Mouse (Mus musculus) erythroblast, embryonic 14.5 days (primary cell): ENCODE results near the gene Arhgap23.

ENCODE experiments used
- GATA1 ChIP-seq: IDR thresholded peaks from 2 replicates; pipeline ENCODE4 v1.6.1; 2012; ENCODE audit warnings: low read length, inconsistent platforms, mixed read lengths
- TAL1 ChIP-seq: IDR thresholded peaks from 3 replicates; pipeline ENCODE4 v1.6.1; 2012; ENCODE audit warnings: low read length, inconsistent platforms, mixed read lengths

DNA sequence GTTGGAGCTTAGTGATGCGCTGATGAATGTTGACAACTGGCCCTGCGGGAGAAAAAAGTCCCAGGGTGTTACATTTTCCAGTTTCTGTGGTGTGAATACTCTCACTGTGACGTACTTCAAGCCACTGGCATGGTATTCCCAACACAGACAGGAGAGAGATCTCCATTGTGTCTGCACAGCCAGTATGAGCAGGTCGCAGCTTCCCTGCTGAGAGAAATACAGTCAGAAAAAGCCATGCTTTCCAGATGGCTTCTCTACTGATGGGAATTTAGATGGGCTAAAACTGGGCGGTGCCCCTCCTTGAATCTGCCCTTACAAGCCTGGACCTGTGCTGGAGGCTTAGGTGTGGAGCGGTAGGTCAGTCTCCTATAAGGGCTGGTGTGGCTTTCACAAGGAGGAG lies 55.9 kb downstream of the Arhgap23 start:
- TF ChIP-seq GATA1 (no peak), TAL1 (no peak)
